Mouse (Mus musculus) E14TG2a.4 (cell line): ENCODE measurements around the gene Arid3a.

Experiments used
- H3K27me3 ChIP-seq: 2 replicates; pipeline ENCODE4 v1.6.1; 2014; ENCODE audit warnings: low read length, control low read depth; ENCODE audit not compliant: insufficient read depth
- H3K36me3 ChIP-seq: 2 replicates; pipeline ENCODE4 v1.6.1; 2014; ENCODE audit warnings: low read length, control low read depth; ENCODE audit not compliant: insufficient read depth
- H3K4me1 ChIP-seq: replicated peaks from 2 replicates; pipeline ENCODE4 v1.6.1; 2014; ENCODE audit warnings: low read depth, low read length, control low read depth
- H3K4me3 ChIP-seq: replicated peaks from 2 replicates; pipeline ENCODE4 v1.5.1; 2014; ENCODE audit warnings: mild to moderate bottlenecking, low read length
- H3K9me3 ChIP-seq: 2 replicates; pipeline ENCODE4 v1.6.1; 2014; ENCODE audit warnings: low read length, control low read depth
- CTCF ChIP-seq: conservative IDR thresholded peaks from 2 replicates; pipeline ENCODE4 v1.5.1; 2014; ENCODE audit warnings: low read length
- NANOG ChIP-seq: IDR thresholded peaks from 2 replicates; pipeline ENCODE4 v1.6.1; 2014; ENCODE audit warnings: borderline replicate concordance, low read length, mixed read lengths
- POU5F1 ChIP-seq: IDR thresholded peaks from 2 replicates; pipeline ENCODE4 v1.6.1; 2014; ENCODE audit warnings: low read length, borderline replicate concordance

Gene Arid3a

DNA sequence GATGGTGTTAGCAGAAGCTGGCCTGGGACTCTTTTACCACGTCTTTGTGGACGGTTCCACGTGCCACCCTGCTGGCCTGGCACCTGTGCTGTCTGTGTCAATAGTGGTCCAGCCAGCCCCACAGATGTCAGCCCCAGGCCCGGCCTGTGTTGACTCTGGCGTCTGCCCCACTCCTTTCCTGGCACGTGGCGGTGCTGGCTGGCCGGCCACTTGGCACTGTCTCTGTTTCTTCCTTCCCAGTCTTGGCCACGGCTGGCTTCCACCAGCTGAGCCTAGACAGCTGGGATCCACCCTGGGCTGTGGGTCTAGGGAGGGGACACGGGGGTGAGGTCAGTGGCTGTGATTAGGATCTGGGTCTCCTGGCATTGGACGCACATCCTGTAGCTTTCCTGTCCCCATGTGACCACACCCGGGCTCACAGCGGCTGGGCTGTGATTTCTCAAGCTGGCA lies 7.5 kb downstream of the Arid3a start:
- Histone ChIP-seq H3K9me3 (0 out of 2 replicates have a peak, but pooled peaks cover 2% of the 10 kb centered on the region), H3K27me3 (peaks cover 9% of the 10 kb centered on the region), H3K36me3 (peaks cover 14% of the 10 kb centered on the region; the same call in 1 of the 2 replicates), H3K4me1 (peaks cover 66% of the 10 kb centered on the region), H3K4me3 (no peak overlapping the region)
- TF ChIP-seq CTCF (no peak), NANOG (no peak), POU5F1 (no peak)

DNA sequence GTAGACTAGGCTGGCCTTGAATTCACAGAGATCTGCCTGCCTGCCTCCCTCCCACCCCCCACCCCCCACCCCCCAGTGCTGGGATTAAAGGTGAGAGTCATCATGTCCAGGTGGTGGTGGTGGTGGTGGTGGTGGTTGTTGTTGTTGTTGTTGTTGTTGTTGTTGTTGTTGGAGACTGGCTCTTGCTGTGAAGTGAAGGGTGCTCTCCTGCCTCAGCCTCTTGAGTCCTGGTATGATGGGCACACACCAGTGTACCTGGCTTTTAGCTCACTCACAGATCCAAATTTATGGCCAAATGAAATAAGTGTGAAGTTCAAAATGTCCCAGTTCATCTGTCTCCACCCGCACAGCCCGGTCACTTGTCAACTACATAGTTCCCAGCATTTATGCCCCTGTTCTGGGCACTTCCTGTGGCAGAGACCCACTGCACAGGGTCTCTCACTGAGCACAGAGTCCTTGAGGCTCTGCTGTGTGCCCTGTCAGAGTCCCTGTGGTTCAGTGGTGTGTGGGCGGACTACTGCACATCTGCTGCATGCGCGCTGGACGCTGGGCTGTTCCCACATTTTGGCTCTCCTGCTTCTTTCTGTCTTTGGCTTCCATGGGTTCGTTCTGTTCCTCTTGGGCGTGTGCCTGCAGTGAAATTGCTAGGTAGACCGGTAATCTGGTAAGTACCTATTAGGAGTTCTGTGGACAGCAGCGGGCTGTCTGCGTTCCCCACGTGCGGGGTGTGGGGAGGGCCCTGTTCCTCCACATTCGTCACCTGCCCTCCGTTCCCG lies 8.1 kb downstream of the Arid3a start:
- peaks cover 3% of the 10 kb centered on the region; the same call in 1 of the 2 replicates for H3K27me3 ChIP-seq
- peak overlapping the region; percentile 46; the same call in 1 of the 2 replicates for H3K4me3 ChIP-seq
- TF ChIP-seq CTCF (no peak), NANOG (no peak), POU5F1 (no peak)
- peaks cover 14% of the 10 kb centered on the region; the same call in 1 of the 2 replicates for H3K36me3 ChIP-seq
- H3K9me3 ChIP-seq = 0 out of 2 replicates have a peak, but pooled peaks cover 2% of the 10 kb centered on the region
- H3K4me1 ChIP-seq = peaks cover 67% of the 10 kb centered on the region

GRCm38 (mm10) chr10:79936284-79936910 lies 9.6 kb downstream of the Arid3a start:
- peaks cover 6% of the 10 kb centered on the region; the same call in 1 of the 2 replicates for H3K36me3 ChIP-seq
- no peaks in the 10 kb centered on the region for H3K9me3 ChIP-seq
- H3K4me3 ChIP-seq = peak overlapping the region; percentile 70
- H3K4me1 ChIP-seq = peaks cover 67% of the 10 kb centered on the region
- TF ChIP-seq CTCF = no peak
- no peak for TF ChIP-seq NANOG
- no peak for TF ChIP-seq POU5F1
- no peaks in the 10 kb centered on the region; the same call in 1 of the 2 replicates for H3K27me3 ChIP-seq

DNA sequence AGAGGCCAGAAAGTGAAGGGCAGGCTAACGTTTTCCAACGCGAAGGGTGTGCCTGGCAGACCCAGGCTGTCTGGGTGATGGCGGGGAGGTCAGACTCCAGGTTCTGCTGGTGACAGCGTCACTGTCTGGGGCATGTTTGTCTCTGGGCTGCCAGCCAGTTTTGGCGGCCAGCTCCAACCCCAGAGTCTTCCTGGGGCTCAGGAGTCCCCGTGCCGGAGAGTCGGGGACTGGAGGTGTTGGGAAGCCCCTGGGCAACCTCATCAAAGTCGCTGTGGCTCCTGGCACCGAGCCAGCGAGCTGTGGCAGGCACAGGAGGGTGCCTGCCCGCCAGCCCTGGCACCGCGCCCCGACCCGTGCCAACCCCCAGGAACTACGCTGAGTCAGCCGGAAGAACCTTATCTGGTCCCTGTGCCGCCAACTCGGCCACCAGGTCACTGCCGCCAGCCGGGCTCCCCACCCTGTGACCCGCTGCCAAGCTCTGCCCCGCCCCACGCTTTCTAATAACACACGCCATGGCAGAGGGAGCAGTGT lies 10.1 kb downstream of the Arid3a start:
- Histone ChIP-seq H3K4me1 (peaks cover 66% of the 10 kb centered on the region), H3K36me3 (peaks cover 2% of the 10 kb centered on the region; the same call in 1 of the 2 replicates), H3K4me3 (peak overlapping the region; percentile 70), H3K9me3 (no peaks in the 10 kb centered on the region), H3K27me3 (no peaks in the 10 kb centered on the region; the same call in 1 of the 2 replicates)
- TF ChIP-seq CTCF (no peak), NANOG (no peak), POU5F1 (no peak)

GRCm38 (mm10) chr10:79937775-79938526 lies 11.1 kb downstream of the Arid3a start:
- peak overlapping the region; percentile 54; the same call in 1 of the 2 replicates for H3K4me3 ChIP-seq
- peaks cover 58% of the 10 kb centered on the region for H3K4me1 ChIP-seq
- no peaks in the 10 kb centered on the region for H3K9me3 ChIP-seq
- no peaks in the 10 kb centered on the region; the same call in 1 of the 2 replicates for H3K36me3 ChIP-seq
- no peak for TF ChIP-seq POU5F1
- no peak for TF ChIP-seq NANOG
- no peak for TF ChIP-seq CTCF
- no peaks in the 10 kb centered on the region; the same call in 1 of the 2 replicates for H3K27me3 ChIP-seq

GRCm38 (mm10) chr10:79940749-79941148 lies 13.9 kb downstream of the Arid3a start:
- Histone ChIP-seq H3K27me3 (no peaks in the 10 kb centered on the region; the same call in 1 of the 2 replicates), H3K4me1 (peaks cover 49% of the 10 kb centered on the region), H3K4me3 (no peak overlapping the region), H3K9me3 (no peaks in the 10 kb centered on the region), H3K36me3 (no peaks in the 10 kb centered on the region)
- TF ChIP-seq CTCF (no peak), NANOG (no peak), POU5F1 (no peak)

- Histone ChIP-seq H3K36me3 (no peaks in the 10 kb centered on the region), H3K9me3 (no peaks in the 10 kb centered on the region), H3K27me3 (no peaks in the 10 kb centered on the region), H3K4me1 (peaks cover 43% of the 10 kb centered on the region), H3K4me3 (no peak overlapping the region)
- TF ChIP-seq NANOG (no peak), POU5F1 (no peak), CTCF (no peak)
Measured at GRCm38 (mm10) chr10:79942988-79943387, 16.1 kb downstream of the Arid3a start.

DNA sequence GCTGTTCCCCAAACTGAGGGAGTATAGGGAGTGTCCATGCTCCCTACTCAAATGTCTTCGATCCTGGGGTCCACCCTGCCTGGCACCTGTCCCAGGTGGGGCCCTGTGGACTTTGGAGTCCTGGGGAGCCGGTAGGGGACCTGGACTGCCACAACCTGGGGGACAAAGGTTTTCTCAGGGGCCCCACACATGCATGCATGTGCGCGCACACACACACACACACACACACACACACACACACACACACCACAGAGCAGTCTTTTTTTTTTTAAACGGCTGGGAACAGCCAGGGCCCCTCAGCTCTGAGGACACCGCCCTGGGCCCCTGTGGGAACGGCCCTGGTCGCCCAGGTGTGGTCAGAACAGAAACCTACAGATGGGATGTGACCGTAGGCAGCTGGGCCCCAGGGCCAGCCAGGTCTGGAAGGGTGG lies 16.6 kb downstream of the Arid3a start:
- Histone ChIP-seq H3K36me3 (no peaks in the 10 kb centered on the region), H3K9me3 (no peaks in the 10 kb centered on the region), H3K27me3 (no peaks in the 10 kb centered on the region), H3K4me3 (no peak overlapping the region), H3K4me1 (peaks cover 41% of the 10 kb centered on the region)
- TF ChIP-seq POU5F1 (no peak), NANOG (no peak), CTCF (no peak)
